Mouse (Mus musculus): ENCODE measurements around the gene Klf3.

The Klf3 gene

GRCm38 (mm10) chr5:64834213-64834612, 31.0 kb downstream of the Klf3 start:
- DNase-seq (ENCODE audit: low read depth, low spot score): no peak

- no peak for DNase-seq (ENCODE audit: low read depth, low spot score)
These were observed 32.1 kb downstream of the Klf3 start for GRCm38 (mm10) chr5:64835295-64835694.

GRCm38 (mm10) chr5:64839016-64839599, 35.9 kb downstream of the Klf3 start:
- no peak for DNase-seq (ENCODE audit: low read depth, low spot score)

- no peak for DNase-seq (ENCODE audit: low read depth, low spot score)
These were observed 36.9 kb downstream of the Klf3 start for GRCm38 (mm10) chr5:64840087-64840486.

- no peak for DNase-seq (ENCODE audit: low read depth, low spot score)
These were observed 41.4 kb downstream of the Klf3 start for GRCm38 (mm10) chr5:64844622-64845021.

GRCm38 (mm10) chr5:64847305-64847704, 44.1 kb downstream of the Klf3 start:
- no peak for DNase-seq (ENCODE audit: low read depth, low spot score)

- no peak for DNase-seq (ENCODE audit: low read depth, low spot score)
These were observed 46.7 kb downstream of the Klf3 start for GRCm38 (mm10) chr5:64849892-64850291.

GRCm38 (mm10) chr5:64852656-64853398, 49.6 kb downstream of the Klf3 start:
- DNase-seq (ENCODE audit: low read depth, low spot score): no peak

- no peak for DNase-seq (ENCODE audit: low read depth, low spot score)
These were observed 50.2 kb downstream of the Klf3 start for GRCm38 (mm10) chr5:64853421-64853820.

- no peak for DNase-seq (ENCODE audit: low read depth, low spot score)
These were observed 52.0 kb downstream of the Klf3 start for GRCm38 (mm10) chr5:64855199-64855598.

GRCm38 (mm10) chr5:64860900-64861470, 57.8 kb downstream of the Klf3 start:
- DNase-seq (ENCODE audit: low read depth, low spot score): no peak

- no peak for DNase-seq (ENCODE audit: low read depth, low spot score)
These were observed 58.4 kb downstream of the Klf3 start for GRCm38 (mm10) chr5:64861471-64862199.

GRCm38 (mm10) chr5:64862269-64862668, 59.1 kb downstream of the Klf3 start:
- DNase-seq (ENCODE audit: low read depth, low spot score): peak; percentile 75

- DNase-seq (ENCODE audit: low read depth, low spot score): no peak
These were observed 61.5 kb downstream of the Klf3 start for GRCm38 (mm10) chr5:64864699-64865108.

- DNase-seq (ENCODE audit: low read depth, low spot score): no peak
These were observed 62.2 kb downstream of the Klf3 start for GRCm38 (mm10) chr5:64865219-64865964.

- peak; percentile 84 for DNase-seq (ENCODE audit: low read depth, low spot score)
These were observed 63.3 kb downstream of the Klf3 start for GRCm38 (mm10) chr5:64866331-64867050.

- DNase-seq (ENCODE audit: low read depth, low spot score): no peak
These were observed 63.9 kb downstream of the Klf3 start for GRCm38 (mm10) chr5:64867124-64867523.

GRCm38 (mm10) chr5:64867551-64867950, 64.4 kb downstream of the Klf3 start:
- DNase-seq (ENCODE audit: low read depth, low spot score): no peak

- peak; percentile 40 for DNase-seq (ENCODE audit: low read depth, low spot score)
These were observed 73.1 kb downstream of the Klf3 start for GRCm38 (mm10) chr5:64876086-64876830.

All from brain, adult 2 months (tissue).